Mouse (Mus musculus): ENCODE results near the gene Tespa1. TPM values are rescaled to one million over a fixed set of nuclear protein-coding genes. Genes with fewer than 3 reads are reported as not detected.
"Not testable (repeated sequence)": the region's sequence is repeated elsewhere in the genome, so short reads cannot be mapped to it uniquely, and the experiment has no call there.

The Tespa1 gene
- polyA plus RNA-seq, 1 experiment from 2014 or later, result 0.21 TPM

DNA sequence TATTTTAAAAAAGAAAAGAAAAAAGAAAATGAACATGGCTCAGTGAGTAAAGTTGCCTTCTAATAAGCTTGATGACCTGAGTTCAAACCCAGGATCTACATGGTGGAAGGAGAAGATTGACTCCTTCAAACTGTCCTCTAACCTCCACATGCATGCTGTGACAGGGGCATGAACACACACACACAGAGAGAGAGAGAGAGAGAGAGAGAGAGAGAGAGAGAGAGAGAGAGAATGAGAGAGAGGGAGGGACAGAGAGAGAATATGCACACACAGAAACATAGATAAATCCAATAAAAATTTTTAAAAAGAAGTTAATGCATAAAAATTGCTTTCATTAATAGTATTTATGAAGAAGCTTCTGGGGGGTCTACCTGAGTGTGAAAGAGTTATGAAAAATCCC lies 608 bp upstream of the Tespa1 start:
- H3K4me1 ChIP-seq (ENCODE audit: control insufficient read depth, insufficient read depth, low read length), result no peaks in the 10 kb centered on the region
- H3K9me3 ChIP-seq (replicated peaks; ENCODE audit: control insufficient read depth, low read length), result no peaks in the 10 kb centered on the region
- no peak overlapping the region for H3K4me2 ChIP-seq (ENCODE audit: low read depth, low read length)
- no peaks in the 10 kb centered on the region for H3K36me3 ChIP-seq (replicated peaks; ENCODE audit: control insufficient read depth, insufficient read depth, low read depth, low read length)
- no peak for ATAC-seq (replicated peaks; ENCODE audit: insufficient number of reproducible peaks, low FRiP score, low TSS enrichment, low read depth)
- H3K4me3 ChIP-seq (ENCODE audit: low read depth, low read length), result no peak overlapping the region
- DNase-seq (ENCODE audit: low spot score), result no peak
- H3K27me3 ChIP-seq (ENCODE audit: control insufficient read depth, insufficient read depth, low read length), result no peaks in the 10 kb centered on the region
- H3K27ac ChIP-seq (replicated peaks; ENCODE audit: low read depth, low read length), result no peak overlapping the region
- H3K9ac ChIP-seq (replicated peaks; ENCODE audit: low read length), result no peak overlapping the region

DNA sequence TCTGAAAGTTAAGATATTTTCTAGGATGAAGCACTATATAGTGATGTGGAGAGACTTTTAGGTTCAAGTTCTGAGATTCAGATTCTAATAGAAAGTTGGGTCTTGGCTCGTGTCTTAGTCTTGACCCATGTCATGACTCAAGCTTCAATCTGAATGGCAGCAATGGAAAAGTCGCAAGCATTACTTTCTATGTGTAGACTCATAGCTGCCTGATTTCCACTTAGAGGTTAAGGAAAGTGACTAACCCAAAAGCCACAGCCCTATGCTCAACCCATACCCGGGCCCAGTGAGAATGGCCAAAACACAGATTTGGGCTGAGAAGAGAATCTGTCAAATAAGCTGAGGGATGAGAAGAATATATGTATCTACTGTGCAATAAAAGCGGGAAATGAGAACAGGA lies 1.6 kb downstream of the Tespa1 start:
- DNase-seq (ENCODE audit: low spot score), result no peak
- WGBS, result 88% methylated on average over 4 of the region's 4 CpGs
- Histone ChIP-seq H3K9ac (replicated peaks; ENCODE audit: low read length) (no peak overlapping the region), H3K27ac (replicated peaks; ENCODE audit: low read depth, low read length) (no peak overlapping the region), H3K4me2 (ENCODE audit: low read depth, low read length) (no peak overlapping the region), H3K27me3 (ENCODE audit: control insufficient read depth, insufficient read depth, low read length) (no peaks in the 10 kb centered on the region), H3K4me1 (ENCODE audit: control insufficient read depth, insufficient read depth, low read length) (no peaks in the 10 kb centered on the region), H3K36me3 (replicated peaks; ENCODE audit: control insufficient read depth, insufficient read depth, low read depth, low read length) (no peaks in the 10 kb centered on the region), H3K4me3 (ENCODE audit: low read depth, low read length) (no peak overlapping the region), H3K9me3 (replicated peaks; ENCODE audit: control insufficient read depth, low read length) (no peaks in the 10 kb centered on the region)
- no peak for ATAC-seq (replicated peaks; ENCODE audit: insufficient number of reproducible peaks, low FRiP score, low TSS enrichment, low read depth)

DNA sequence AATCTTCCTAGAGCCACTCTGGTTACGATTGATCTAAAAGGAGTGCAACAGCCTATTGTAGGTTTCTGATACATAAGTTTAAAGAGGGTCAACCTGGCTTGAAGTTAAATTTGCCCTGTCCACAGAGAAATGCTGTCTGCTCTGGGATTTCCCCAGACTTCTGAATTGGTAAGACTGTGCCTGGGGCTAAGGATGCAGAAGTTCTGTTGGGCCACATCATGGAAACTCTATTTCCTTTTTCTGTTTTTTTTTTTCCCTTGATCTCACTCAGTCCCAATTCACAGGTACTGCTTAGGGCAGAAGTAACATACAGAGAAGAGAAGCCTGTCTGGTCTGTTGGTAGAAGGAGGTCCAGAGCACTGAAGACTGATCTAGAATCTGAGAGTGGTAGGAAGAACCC lies 8.0 kb downstream of the Tespa1 start:
- Histone ChIP-seq H3K27ac (replicated peaks; ENCODE audit: low read depth, low read length) (no peak overlapping the region), H3K4me2 (ENCODE audit: low read depth, low read length) (no peak overlapping the region), H3K4me3 (ENCODE audit: low read depth, low read length) (no peak overlapping the region), H3K4me1 (ENCODE audit: control insufficient read depth, insufficient read depth, low read length) (no peaks in the 10 kb centered on the region), H3K9ac (replicated peaks; ENCODE audit: low read length) (no peak overlapping the region), H3K27me3 (ENCODE audit: control insufficient read depth, insufficient read depth, low read length) (no peaks in the 10 kb centered on the region), H3K9me3 (replicated peaks; ENCODE audit: control insufficient read depth, low read length) (no peaks in the 10 kb centered on the region), H3K36me3 (replicated peaks; ENCODE audit: control insufficient read depth, insufficient read depth, low read depth, low read length) (no peaks in the 10 kb centered on the region)
- WGBS, result 86% methylated on average over 1 of the region's 1 CpGs
- DNase-seq (ENCODE audit: low spot score) (no peak), ATAC-seq (replicated peaks; ENCODE audit: insufficient number of reproducible peaks, low FRiP score, low TSS enrichment, low read depth) (no peak)

DNA sequence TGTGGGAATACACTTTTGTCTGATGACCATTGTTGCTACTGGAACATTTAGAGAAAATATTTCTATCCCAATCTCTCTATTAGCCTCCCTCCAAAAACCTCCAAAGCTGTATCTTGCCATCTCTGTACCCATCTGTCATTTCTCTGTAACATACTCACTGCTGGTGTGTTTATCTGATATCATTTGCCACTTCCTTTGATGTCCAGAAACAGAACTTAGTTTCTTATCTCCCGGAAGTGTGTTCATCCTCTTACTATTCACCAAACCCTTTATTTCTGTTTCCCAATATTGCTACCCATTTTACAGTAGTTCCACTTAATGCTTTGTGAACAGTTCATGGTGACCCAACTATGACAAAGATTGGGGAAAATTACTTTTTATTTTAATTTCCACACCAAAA lies 13.7 kb downstream of the Tespa1 start:
- ATAC-seq (replicated peaks; ENCODE audit: insufficient number of reproducible peaks, low FRiP score, low TSS enrichment, low read depth) (no peak), DNase-seq (ENCODE audit: low spot score) (no peak)
- Histone ChIP-seq H3K4me2 (ENCODE audit: low read depth, low read length) (no peak overlapping the region), H3K9me3 (replicated peaks; ENCODE audit: control insufficient read depth, low read length) (no peaks in the 10 kb centered on the region), H3K4me1 (ENCODE audit: control insufficient read depth, insufficient read depth, low read length) (no peaks in the 10 kb centered on the region), H3K27me3 (ENCODE audit: control insufficient read depth, insufficient read depth, low read length) (no peaks in the 10 kb centered on the region), H3K27ac (replicated peaks; ENCODE audit: low read depth, low read length) (no peak overlapping the region), H3K36me3 (replicated peaks; ENCODE audit: control insufficient read depth, insufficient read depth, low read depth, low read length) (no peaks in the 10 kb centered on the region), H3K9ac (replicated peaks; ENCODE audit: low read length) (no peak overlapping the region), H3K4me3 (ENCODE audit: low read depth, low read length) (no peak overlapping the region)
- 88% methylated on average over 1 of the region's 1 CpGs for WGBS

DNA sequence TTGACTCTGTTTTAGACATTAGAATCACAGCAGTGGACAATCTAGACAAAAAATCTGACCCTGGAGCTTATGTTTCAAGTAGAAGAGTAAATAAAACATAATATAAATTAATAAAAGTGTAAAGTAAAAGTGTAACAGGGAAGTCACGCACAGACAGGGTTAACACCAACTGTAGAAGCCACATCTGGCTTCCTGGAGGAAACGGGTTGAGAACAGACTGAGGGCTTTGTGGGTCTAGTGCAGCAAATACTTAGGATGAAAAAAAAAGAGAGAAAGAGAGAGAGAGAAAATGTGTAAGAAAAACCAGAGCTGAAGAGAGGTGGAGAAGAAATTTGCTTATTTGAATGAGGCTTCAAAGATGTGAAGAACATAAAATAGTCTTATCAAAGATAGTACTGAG lies 14.9 kb downstream of the Tespa1 start:
- Histone ChIP-seq H3K4me2 (ENCODE audit: low read depth, low read length) (no peak overlapping the region), H3K36me3 (replicated peaks; ENCODE audit: control insufficient read depth, insufficient read depth, low read depth, low read length) (no peaks in the 10 kb centered on the region), H3K9ac (replicated peaks; ENCODE audit: low read length) (no peak overlapping the region), H3K27ac (replicated peaks; ENCODE audit: low read depth, low read length) (no peak overlapping the region), H3K4me3 (ENCODE audit: low read depth, low read length) (no peak overlapping the region), H3K4me1 (ENCODE audit: control insufficient read depth, insufficient read depth, low read length) (no peaks in the 10 kb centered on the region), H3K27me3 (ENCODE audit: control insufficient read depth, insufficient read depth, low read length) (no peaks in the 10 kb centered on the region), H3K9me3 (replicated peaks; ENCODE audit: control insufficient read depth, low read length) (no peaks in the 10 kb centered on the region)
- ATAC-seq (replicated peaks; ENCODE audit: insufficient number of reproducible peaks, low FRiP score, low TSS enrichment, low read depth) (no peak), DNase-seq (ENCODE audit: low spot score) (no peak)
- WGBS, result 52% methylated on average over 2 of the region's 2 CpGs

DNA sequence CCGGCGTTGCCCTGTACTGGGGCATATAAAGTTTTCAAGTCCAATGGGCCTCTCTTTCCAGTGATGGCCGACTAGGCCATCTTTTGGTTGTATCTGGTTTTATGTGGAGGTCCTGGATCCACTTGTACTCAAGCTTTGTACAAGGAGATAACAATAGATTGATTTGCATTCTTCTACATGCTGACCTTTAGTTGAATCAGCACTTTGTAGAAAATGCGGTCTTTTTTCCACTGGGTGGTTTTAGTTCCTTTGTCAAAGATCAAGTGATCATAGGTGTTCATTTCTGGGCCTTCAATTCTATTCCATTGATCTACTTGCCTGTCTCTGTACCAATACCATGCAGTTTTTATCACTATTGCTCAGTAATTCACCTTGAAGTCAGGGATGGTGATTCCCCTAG lies 17.4 kb downstream of the Tespa1 start:
- H3K4me1 ChIP-seq (ENCODE audit: control insufficient read depth, insufficient read depth, low read length); H3K27ac ChIP-seq (replicated peaks; ENCODE audit: low read depth, low read length); DNase-seq (ENCODE audit: low spot score); H3K4me2 ChIP-seq (ENCODE audit: low read depth, low read length); ATAC-seq (replicated peaks; ENCODE audit: insufficient number of reproducible peaks, low FRiP score, low TSS enrichment, low read depth); H3K36me3 ChIP-seq (replicated peaks; ENCODE audit: control insufficient read depth, insufficient read depth, low read depth, low read length); H3K9me3 ChIP-seq (replicated peaks; ENCODE audit: control insufficient read depth, low read length); H3K9ac ChIP-seq (replicated peaks; ENCODE audit: low read length); H3K4me3 ChIP-seq (ENCODE audit: low read depth, low read length); H3K27me3 ChIP-seq (ENCODE audit: control insufficient read depth, insufficient read depth, low read length): not testable (repeated sequence)
- 85% methylated on average over 4 of the region's 4 CpGs for WGBS

DNA sequence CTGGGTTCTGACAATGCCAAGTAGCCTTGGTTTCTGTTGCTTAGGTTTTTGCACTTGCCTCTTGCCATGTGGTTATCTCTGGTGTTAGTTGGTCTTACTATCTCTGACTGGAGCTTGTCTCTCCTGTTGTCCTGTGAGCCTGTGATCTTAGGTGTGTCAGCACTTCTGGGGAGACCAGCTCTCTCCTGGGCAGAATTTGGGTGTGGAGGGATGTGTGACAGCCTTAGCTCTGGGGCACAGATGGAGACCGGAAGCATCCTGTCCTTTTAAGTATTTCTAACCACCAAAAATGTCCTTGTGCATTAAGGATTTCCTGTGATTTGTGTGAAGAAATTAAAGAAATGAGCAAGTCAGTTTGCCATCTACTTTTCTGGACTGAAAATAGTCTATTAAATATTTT lies 21.4 kb downstream of the Tespa1 start:
- Histone ChIP-seq H3K36me3 (replicated peaks; ENCODE audit: control insufficient read depth, insufficient read depth, low read depth, low read length) (no peaks in the 10 kb centered on the region), H3K27ac (replicated peaks; ENCODE audit: low read depth, low read length) (no peak overlapping the region), H3K4me2 (ENCODE audit: low read depth, low read length) (no peak overlapping the region), H3K9ac (replicated peaks; ENCODE audit: low read length) (no peak overlapping the region), H3K4me3 (ENCODE audit: low read depth, low read length) (no peak overlapping the region), H3K4me1 (ENCODE audit: control insufficient read depth, insufficient read depth, low read length) (no peaks in the 10 kb centered on the region), H3K27me3 (ENCODE audit: control insufficient read depth, insufficient read depth, low read length) (no peaks in the 10 kb centered on the region), H3K9me3 (replicated peaks; ENCODE audit: control insufficient read depth, low read length) (no peaks in the 10 kb centered on the region)
- WGBS, result 76% methylated on average over 1 of the region's 1 CpGs
- DNase-seq (ENCODE audit: low spot score) (no peak), ATAC-seq (replicated peaks; ENCODE audit: insufficient number of reproducible peaks, low FRiP score, low TSS enrichment, low read depth) (no peak)

DNA sequence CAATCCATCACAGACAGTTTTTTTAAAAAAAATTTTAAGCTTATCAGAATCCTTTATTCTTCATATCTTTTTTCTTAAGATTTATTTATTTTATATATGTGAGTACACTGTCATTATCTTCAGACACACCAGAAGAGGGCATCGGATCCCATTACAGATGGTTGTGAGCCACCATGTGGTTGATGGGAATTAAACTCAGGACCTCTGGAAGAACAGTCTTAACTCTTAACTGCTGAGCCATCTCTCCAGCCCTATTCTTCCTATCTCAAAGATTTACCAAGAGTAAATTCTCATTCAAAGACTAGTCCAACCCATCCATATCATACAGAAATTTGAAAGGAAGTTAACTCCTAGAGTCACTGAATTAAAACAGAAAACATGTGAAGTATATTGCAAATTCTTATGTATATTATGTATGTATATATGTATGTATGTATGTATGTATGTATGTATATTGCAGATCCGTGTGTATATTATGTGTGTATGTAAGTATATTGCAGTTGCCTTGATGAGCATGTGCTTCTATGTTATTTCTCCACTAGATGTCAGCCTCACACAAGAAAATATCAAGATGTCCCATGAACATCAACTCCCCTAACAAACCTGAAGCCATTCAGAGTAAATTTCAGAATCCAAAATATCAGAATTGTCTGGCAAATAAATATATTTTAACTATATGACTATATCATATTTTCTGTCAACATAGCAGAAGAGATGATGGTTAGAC lies 40.9 kb downstream of the Tespa1 start:
- H3K4me2 ChIP-seq (ENCODE audit: low read depth, low read length), result no peak overlapping the region
- WGBS, result 57% methylated on average over 2 of the region's 2 CpGs
- H3K36me3 ChIP-seq (replicated peaks; ENCODE audit: control insufficient read depth, insufficient read depth, low read depth, low read length), result no peaks in the 10 kb centered on the region
- no peak overlapping the region for H3K27ac ChIP-seq (replicated peaks; ENCODE audit: low read depth, low read length)
- no peaks in the 10 kb centered on the region for H3K4me1 ChIP-seq (ENCODE audit: control insufficient read depth, insufficient read depth, low read length)
- ATAC-seq (replicated peaks; ENCODE audit: insufficient number of reproducible peaks, low FRiP score, low TSS enrichment, low read depth), result 0 out of 2 replicates have a peak, but pooled peaks have one; percentile 70
- H3K9ac ChIP-seq (replicated peaks; ENCODE audit: low read length), result no peak overlapping the region
- no peak overlapping the region for H3K4me3 ChIP-seq (ENCODE audit: low read depth, low read length)
- peak; percentile 58 for DNase-seq (ENCODE audit: low spot score)
- H3K9me3 ChIP-seq (replicated peaks; ENCODE audit: control insufficient read depth, low read length), result no peaks in the 10 kb centered on the region
- H3K27me3 ChIP-seq (ENCODE audit: control insufficient read depth, insufficient read depth, low read length), result no peaks in the 10 kb centered on the region

Data from embryonic facial prominence, embryonic 11.5 days (tissue).